Mouse (Mus musculus): Measurements from ENCODE around the gene Rela.

GRCm38 (mm10) chr19:5651502-5652274 is 14.4 kb downstream of the Rela start:
- no peak for TF ChIP-seq CTCF (IDR thresholded peaks at IDR 0.05; ENCODE audit: borderline replicate concordance, control insufficient read depth, extremely low read depth, insufficient read depth, low read length, poor library complexity)
- no peak for TF ChIP-seq POLR2A (IDR thresholded peaks at IDR 0.05; ENCODE audit: control insufficient read depth, extremely low read depth, insufficient read depth, low read length, poor library complexity)
